Mouse (Mus musculus): ENCODE results near the gene Gm21866.
"Not testable (repeated sequence)": the region's sequence is repeated elsewhere in the genome, so short reads cannot be mapped to it uniquely, and the experiment has no call there.

Gm21866 gene

GRCm38 (mm10) chrY:13465479-13465878 lies at the start of gene Gm21866:
Gene Gm21866 (minus strand): TSS chrY:13465579.
- DNase-seq (ENCODE audit: low read depth, low spot score): not testable (repeated sequence)

GRCm38 (mm10) chrY:13493726-13494125 lies 28.3 kb upstream of the Gm21866 start, which contains the start of gene Gm20773:
Gene Gm20773 (plus strand): TSS chrY:13494026.
- not testable (repeated sequence) for DNase-seq (ENCODE audit: low read depth, low spot score)

Measured in ZHBTc4 (cell line).